In the genomic region with DNA sequence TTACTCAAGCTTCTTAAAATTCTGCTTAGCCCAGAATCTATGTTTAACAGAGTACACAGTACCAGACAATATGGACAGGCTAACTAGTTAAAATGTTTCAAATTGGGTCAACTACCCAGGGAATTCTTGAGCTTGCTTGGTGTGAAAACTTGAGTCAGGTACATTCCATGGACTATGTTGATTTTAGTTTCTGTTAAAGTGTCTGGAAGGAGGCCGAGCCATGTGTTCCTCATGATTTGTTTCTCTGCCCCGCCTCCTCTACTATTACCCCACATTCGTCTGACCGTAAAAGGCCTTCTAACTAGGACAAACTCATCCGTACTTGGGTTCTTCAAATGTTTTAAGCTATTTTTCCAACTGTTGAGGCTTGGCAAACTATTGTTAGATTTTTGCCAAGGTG, we compare ENCODE assay signal across 28 mouse cellular contexts. TPM values are rescaled to one million over a fixed set of nuclear protein-coding genes. Genes with fewer than 3 reads are reported as not detected.
DNase-seq lines count a peak whose midpoint lies in the region; ATAC-seq and TF ChIP-seq lines count a peak whose summit lies in the region.
"Had no signal": no experiment of that assay in that cellular context is flagged by ENCODE, and none has a peak within 500 bp of the region (broad histone marks: within the 10 kb centered on the region; RNA-seq: fewer than 3 reads in every experiment).

No protein-coding gene starts in this region.

- 53% methylated on average over 5 of the region's 5 CpGs for WGBS in kidney, adult 2 months
- WGBS in kidney, embryonic 15.5 days, result 67% methylated on average over 5 of the region's 5 CpGs

- H3K9ac ChIP-seq in kidney, embryonic 15.5 days, result no peak overlapping the region
- H3K9ac ChIP-seq: embryonic facial prominence, embryonic 13.5 days; heart, embryonic 12.5 days; hindbrain, embryonic 13.5 days; limb, embryonic 12.5 days; midbrain, embryonic 12.5 days; neural tube, embryonic 13.5 days had no signal

- no peak for DNase-seq in frontal cortex, postnatal 10 days (ENCODE audit: low spot score in 2 of 2)
- DNase-seq in kidney, adult 2 months, result peak; percentile 51
- DNase-seq in lung, postnatal 25 days (ENCODE audit: low spot score), result peak; percentile 7
- DNase-seq in lung, postnatal 10 days, result no peak
- DNase-seq in skeletal muscle tissue, adult 2 months (ENCODE audit: low read depth, low spot score), result peak; percentile 30
- no peak for DNase-seq in urinary bladder, postnatal 25 days (ENCODE audit: low spot score)
- DNase-seq: adrenal gland, postnatal 14 days; cerebellum, adult 11-12 months; cerebellum, adult 9-11 months; embryo, embryonic 11 days; gastrocnemius, postnatal 14 days; heart, adult 18-20 months; heart, postnatal 4 days had no signal

- no peak overlapping the region for H3K4me3 ChIP-seq in kidney, adult 2 months (ENCODE audit: insufficient read depth, low read depth, low read length)
- H3K4me3 ChIP-seq in kidney, embryonic 15.5 days (replicated peaks), result no peak overlapping the region
- H3K4me3 ChIP-seq: embryonic facial prominence, embryonic 13.5 days; heart, embryonic 12.5 days; hindbrain, embryonic 13.5 days; limb, embryonic 12.5 days; megakaryocyte, embryonic 14.5 days; midbrain, embryonic 12.5 days; neural tube, embryonic 13.5 days had no signal

- H3K9me3 ChIP-seq in kidney, embryonic 15.5 days (replicated peaks), result no peaks in the 10 kb centered on the region
- H3K9me3 ChIP-seq: embryonic facial prominence, embryonic 13.5 days; heart, embryonic 12.5 days; hindbrain, embryonic 13.5 days; limb, embryonic 12.5 days; midbrain, embryonic 12.5 days; neural tube, embryonic 13.5 days had no signal

- no peak overlapping the region for H3K4me2 ChIP-seq in kidney, embryonic 15.5 days
- H3K4me2 ChIP-seq: embryonic facial prominence, embryonic 13.5 days; heart, embryonic 12.5 days; hindbrain, embryonic 13.5 days; limb, embryonic 12.5 days; liver, embryonic 11.5 days; midbrain, embryonic 12.5 days; neural tube, embryonic 13.5 days had no signal

- TF ChIP-seq CTCF in kidney, adult 2 months (conservative IDR thresholded peaks at IDR 0.05; ENCODE audit: insufficient read depth, insufficient read length, low read depth, low read length), result no peak

- H3K27ac ChIP-seq in kidney, adult 2 months (ENCODE audit: insufficient read depth, low read depth, low read length), result no peak overlapping the region
- no peak overlapping the region for H3K27ac ChIP-seq in kidney, embryonic 15.5 days
- H3K27ac ChIP-seq: embryonic facial prominence, embryonic 13.5 days; hindbrain, embryonic 13.5 days; kidney, postnatal 0 days; limb, embryonic 12.5 days; midbrain, embryonic 12.5 days; neural tube, embryonic 13.5 days had no signal

- H3K4me1 ChIP-seq in kidney, adult 2 months (ENCODE audit: control insufficient read depth, insufficient read depth, low read length), result no peaks in the 10 kb centered on the region
- H3K4me1 ChIP-seq in kidney, embryonic 15.5 days, result no peaks in the 10 kb centered on the region
- H3K4me1 ChIP-seq: embryonic facial prominence, embryonic 13.5 days; heart, embryonic 12.5 days; hindbrain, embryonic 13.5 days; limb, embryonic 12.5 days; megakaryocyte, embryonic 14.5 days; midbrain, embryonic 12.5 days; neural tube, embryonic 13.5 days had no signal

- H3K36me3 ChIP-seq in kidney, adult 2 months (ENCODE audit: control insufficient read depth, insufficient read depth, low read length), result no peaks in the 10 kb centered on the region
- no peaks in the 10 kb centered on the region for H3K36me3 ChIP-seq in kidney, embryonic 15.5 days
- H3K36me3 ChIP-seq: embryonic facial prominence, embryonic 13.5 days; G1E; heart, embryonic 12.5 days; hindbrain, embryonic 13.5 days; limb, embryonic 12.5 days; midbrain, embryonic 12.5 days; neural tube, embryonic 13.5 days had no signal

- TF ChIP-seq POLR2A in kidney, adult 2 months (IDR thresholded peaks at IDR 0.05; ENCODE audit: low read depth, low read length), result no peak

- peak; percentile 65 for ATAC-seq in frontal cortex, adult (ENCODE audit: low TSS enrichment)
- no peak for ATAC-seq in kidney, embryonic 15.5 days (replicated peaks; ENCODE audit: low FRiP score)
- ATAC-seq: forebrain, embryonic 14.5 days; intestine, embryonic 16.5 days; Patski had no signal

- no peaks in the 10 kb centered on the region for H3K27me3 ChIP-seq in kidney, adult 2 months (replicated peaks; ENCODE audit: control insufficient read depth, insufficient read depth, low read length)
- H3K27me3 ChIP-seq in kidney, embryonic 15.5 days, result no peaks in the 10 kb centered on the region
- H3K27me3 ChIP-seq: embryonic facial prominence, embryonic 13.5 days; heart, embryonic 12.5 days; hindbrain, embryonic 13.5 days; limb, embryonic 12.5 days; megakaryocyte, embryonic 14.5 days; midbrain, embryonic 12.5 days; neural tube, embryonic 13.5 days; Patski had no signal

RNA-seq across cellular contexts. Expression of a gene that starts 24.4 kb away (rescaled TPM):
- 5.7 and 5.9 TPM in 2 replicates for polyA plus RNA-seq in kidney, adult 2 months (2012; rRNA removed)
- polyA plus RNA-seq in kidney, embryonic 15.5 days (2015; fragmentation: Nextera tagmentation; extraction: Ambion mirVana), result 5.2 and 5.3 TPM in 2 replicates

Comparison
In these comparisons a context has a peak if more than half of its experiments do, and no peak if none do; other contexts are left out.
1. DNase-seq: peak in kidney, adult 2 months (single experiment), lung, postnatal 25 days (single experiment) and skeletal muscle tissue, adult 2 months (single experiment); none in frontal cortex, postnatal 10 days (0 of 2), lung, postnatal 10 days (single experiment) and urinary bladder, postnatal 25 days (single experiment).